Mouse (Mus musculus) large intestine, adult 2 months (tissue): ENCODE data around the gene Wdfy1. TPM values are rescaled to one million over a fixed set of nuclear protein-coding genes. Genes with fewer than 3 reads are reported as not detected.

ENCODE experiments used
- DNase-seq: peaks from one replicate; pipeline ENCODE4 v3.0.0-alpha.2; 2012; ENCODE audit warnings: low read depth, low spot score
- WGBS: fragments of 180-500 bp; shearing (Covaris S2); methylation state at CpG from one replicate; pipeline ENCODE4 v1.1.7; 2018; 5-methylcytosine and 5-hydroxymethylcytosine counted together
- polyA plus RNA-seq: library from polyadenylated mRNA; depleted of rRNA; stranded (reverse); fragments of >200 nt; gene quantifications from 2 replicates; pipeline ENCODE4 v1.2.3, GENCODE M21; 2012; rRNA removed

Gene Wdfy1
- polyA plus RNA-seq, result 27.0 and 53.8 TPM in 2 replicates

DNA sequence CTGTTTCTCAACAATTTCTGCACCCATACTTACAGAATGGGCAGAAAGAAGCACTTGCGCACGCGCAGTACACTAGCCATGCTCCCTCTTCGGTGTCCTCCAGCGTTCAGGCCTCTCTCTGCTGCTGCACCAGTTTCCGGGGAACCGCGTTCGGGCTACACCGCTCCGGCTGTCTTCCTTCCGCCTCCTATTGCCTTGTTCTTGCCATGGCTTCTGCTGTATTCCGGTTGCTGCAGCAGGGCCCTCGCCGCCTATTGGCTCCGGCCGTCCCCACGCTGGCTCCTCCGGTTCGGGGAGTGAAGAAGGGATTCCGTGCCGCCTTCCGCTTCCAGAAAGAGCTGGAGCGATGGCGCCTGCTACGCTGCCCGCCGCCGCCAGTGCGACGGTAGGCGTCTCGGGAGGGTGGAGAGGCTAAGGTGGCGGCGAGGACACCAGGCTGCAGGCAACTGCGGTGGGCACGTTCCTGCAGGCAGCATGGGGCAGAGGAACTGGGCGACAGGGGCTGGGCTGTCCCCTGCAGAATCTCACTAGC is at the start of gene Wdfy1, which contains the start of gene Mrpl44:
Gene Wdfy1 (minus strand): TSS at position 217 of the 532 bp plus-strand sequence.
Gene Mrpl44 (plus strand): TSS at position 92 of the 532 bp plus-strand sequence.
- under 1% methylated on average over 38 of the region's 38 CpGs for WGBS
- DNase-seq, result peak; percentile 92

DNA sequence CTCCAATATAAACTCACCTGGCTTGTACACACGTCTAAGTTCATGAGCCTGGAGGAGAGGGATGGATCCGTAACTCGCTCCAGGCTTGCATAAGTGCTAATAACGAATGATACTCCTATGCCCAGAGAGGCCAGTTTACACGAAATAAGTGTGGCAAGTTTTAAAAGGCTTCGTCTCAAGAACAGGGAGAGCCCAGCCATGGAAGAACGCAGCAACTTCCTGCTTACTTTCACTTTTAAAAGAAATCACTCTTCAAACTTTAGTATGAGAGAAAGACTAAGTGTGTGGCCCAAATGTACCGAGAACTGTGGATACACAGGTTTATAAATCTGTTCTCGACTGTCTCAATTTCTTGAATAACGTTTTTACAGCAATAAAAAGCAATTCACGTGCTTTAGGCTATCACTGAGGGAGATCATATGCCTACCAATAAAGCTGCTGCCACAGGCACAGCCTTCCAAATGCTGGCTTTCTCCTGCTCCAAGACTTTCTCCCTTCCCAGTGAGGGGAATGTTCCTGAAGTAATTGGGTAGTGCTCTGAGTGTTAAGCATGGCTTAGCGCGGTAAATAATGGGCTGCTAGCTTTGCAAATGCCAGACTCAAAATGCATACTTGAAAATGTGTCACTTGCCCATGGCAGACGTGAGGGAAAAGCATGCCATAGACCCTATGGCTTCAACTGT is 48.1 kb upstream of the Wdfy1 start:
- DNase-seq, result no peak
- WGBS, result 31% methylated on average over 14 of the region's 14 CpGs

GRCm38 (mm10) chr1:79822806-79823525 is 47.0 kb upstream of the Wdfy1 start:
- no peak for DNase-seq
- WGBS, result 42% methylated on average over 13 of the region's 13 CpGs

DNA sequence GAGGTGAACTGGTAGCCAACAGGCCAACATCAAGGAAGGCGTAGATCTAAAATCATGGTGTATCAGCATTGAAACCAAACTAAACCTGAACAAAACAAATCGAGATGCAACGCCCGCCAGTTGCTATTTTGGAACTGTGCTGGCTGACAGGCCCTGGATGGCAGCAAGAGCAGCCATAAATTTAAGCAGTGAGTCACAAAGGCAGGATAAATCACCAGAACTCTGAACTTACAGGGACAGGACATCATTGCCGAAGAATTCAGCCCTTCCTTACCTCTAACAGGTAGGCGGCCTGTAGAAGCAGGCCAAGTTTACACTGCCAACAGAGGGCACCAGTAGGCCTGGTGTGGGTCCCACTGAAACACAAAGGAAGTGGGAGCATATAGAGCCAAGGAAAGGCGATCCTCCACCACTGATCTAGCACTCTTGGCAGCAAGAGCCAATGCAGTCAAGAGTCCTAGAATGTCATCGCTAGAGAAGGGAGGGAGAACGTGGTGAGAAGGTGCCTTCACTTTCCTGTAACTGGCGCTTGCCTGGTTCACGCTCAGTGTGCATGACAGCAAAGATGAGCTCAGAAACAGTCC is 43.4 kb upstream of the Wdfy1 start:
- DNase-seq, result no peak
- WGBS, result 88% methylated on average over 11 of the region's 11 CpGs

DNA sequence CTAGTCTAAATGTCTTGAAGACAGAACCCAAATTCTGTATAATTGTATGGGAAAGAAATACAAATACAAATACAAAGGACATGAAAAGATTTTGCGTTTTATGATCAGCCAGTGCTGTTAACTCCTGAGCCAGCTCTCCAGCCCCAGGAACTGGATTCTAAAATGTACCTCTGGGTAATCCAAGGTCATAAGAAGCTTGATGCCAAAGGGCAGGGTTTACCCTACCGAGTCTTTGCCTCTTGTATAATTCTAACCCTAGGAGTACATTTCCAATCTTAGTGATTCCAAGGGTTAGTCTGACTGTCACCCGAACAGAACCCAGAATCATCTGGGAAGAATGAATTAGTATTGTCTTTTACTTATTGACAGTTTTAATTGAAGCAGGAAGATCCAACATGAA is 39.5 kb upstream of the Wdfy1 start:
- no peak for DNase-seq
- WGBS, result 54% methylated on average over 3 of the region's 3 CpGs

DNA sequence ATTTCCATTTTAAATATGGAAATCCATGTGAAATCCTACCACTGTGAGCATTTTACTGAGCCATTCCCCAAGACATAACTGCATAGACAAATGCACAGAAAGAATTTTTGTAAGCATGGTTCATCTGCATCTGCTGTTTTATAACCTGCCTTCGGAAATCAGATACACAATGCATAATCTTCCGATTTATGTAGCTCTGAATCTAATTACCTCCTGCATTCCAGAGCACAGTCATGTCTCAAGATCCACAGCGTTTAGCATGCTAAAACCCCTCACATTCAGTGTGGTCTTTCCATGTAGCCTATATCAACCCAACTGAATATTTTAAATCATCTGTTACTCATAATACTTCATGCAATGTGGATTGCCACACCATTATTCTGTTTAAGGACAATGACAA is 33.5 kb upstream of the Wdfy1 start:
- DNase-seq, result no peak
- 84% methylated on average over 3 of the region's 3 CpGs for WGBS

- WGBS, result 53% methylated on average over 5 of the region's 5 CpGs
- DNase-seq, result no peak
Observed at GRCm38 (mm10) chr1:79806865-79807264, 30.9 kb upstream of the Wdfy1 start.

- DNase-seq, result no peak
- WGBS, result 83% methylated on average over 7 of the region's 7 CpGs
Observed at GRCm38 (mm10) chr1:79803614-79804013, 27.7 kb upstream of the Wdfy1 start.

DNA sequence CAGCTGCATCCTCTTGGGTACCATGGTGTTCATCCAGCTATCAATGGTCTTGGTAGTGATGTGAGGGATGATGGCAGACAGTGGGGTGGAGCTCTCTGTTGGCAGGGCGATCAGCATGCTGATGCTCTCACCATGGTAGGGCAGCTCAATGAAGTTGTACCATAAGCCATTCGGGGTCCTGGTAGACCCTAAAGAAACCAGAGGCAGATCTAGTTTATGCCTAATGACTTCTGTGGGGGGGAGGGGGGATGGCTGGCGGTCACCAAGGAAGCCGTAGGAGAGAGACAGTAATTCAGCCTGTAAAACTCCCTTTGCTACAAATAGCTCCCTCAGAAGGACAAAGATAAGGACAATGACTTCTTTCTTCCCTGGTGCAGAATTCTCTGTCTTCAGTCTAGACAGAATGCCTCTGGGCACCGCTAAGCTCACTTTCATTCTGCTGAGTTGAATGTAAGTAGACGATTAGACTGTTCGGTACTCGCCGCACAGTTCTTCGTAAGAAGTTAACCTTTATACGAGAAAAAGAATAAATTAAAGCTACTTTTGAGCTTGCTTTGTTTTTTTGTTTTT is 27.0 kb upstream of the Wdfy1 start:
- 86% methylated on average over 11 of the region's 11 CpGs for WGBS
- DNase-seq, result no peak

GRCm38 (mm10) chr1:79797084-79797483 is 21.1 kb upstream of the Wdfy1 start:
- 90% methylated on average over 3 of the region's 3 CpGs for WGBS
- DNase-seq, result no peak

DNA sequence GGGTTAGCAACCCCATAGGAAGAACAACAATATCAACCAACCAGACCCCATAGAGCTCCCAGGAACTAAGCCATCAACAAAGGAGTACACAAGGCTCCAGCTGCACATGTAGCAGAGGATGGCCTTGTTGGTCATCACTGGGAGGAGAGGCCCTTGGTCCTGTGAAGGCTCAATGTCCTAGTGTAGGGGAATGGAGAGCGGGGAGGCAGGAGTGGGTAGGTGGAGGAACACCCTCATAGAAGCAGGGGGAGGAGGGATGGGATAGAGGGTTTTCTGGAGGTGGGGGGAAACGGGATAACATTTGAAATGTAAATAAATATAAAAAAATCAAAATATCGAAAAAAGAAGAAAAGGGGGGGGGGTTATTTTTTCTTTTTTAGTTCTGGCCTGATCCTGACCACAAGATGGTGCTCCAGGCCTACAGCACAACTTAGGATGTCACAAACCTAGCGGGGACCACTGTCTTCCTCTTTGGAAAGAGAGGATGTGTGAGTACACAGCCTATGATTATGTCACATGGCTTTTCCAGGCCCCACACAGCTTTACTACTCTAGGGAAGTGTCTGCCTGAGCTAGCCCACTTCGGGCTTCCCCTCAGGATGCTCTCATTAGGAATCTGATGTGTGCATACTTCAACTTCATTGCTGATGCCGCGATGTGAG is 10.5 kb upstream of the Wdfy1 start:
- WGBS, result 57% methylated on average over 7 of the region's 7 CpGs
- DNase-seq, result no peak

DNA sequence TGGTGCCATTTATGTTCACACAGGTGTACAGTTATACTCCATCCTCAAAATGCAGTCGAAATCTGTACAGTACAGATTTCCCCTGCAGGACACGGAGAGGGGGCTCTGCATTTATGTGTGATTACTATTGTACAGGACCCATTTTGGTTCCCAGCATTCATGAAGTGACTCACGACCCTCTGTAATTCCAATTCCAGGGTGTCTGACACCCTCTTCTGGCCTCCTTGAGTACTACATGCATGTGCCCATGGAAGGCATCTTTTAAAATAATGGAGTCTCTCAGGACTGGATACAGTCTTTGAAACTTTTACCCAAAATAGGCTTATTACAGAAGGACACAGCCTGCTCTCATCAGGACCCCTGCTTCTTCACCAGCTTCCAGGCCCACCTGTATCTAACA is 6.5 kb upstream of the Wdfy1 start:
- DNase-seq, result no peak
- 95% methylated on average over 3 of the region's 3 CpGs for WGBS

DNA sequence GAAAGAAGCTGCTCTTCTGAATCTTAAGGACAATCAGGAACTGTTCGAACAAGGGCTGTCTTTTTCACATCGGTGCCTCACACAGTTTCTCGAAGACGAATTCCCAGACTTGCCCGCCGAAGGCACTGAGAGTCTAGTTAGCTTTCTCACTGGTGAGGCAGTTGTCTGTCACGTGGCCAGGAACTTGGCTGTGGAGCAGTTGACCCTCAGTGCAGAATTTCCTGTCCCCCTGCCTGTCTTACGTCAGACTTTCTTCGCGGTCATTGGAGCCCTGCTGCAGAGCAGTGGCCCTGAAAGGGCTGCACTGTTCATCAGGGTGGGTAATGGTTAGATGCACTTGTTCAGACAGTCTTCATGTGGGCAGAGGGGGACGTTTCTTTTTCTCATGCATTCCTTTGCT is 2.1 kb upstream of the Wdfy1 start:
- no peak for DNase-seq

GRCm38 (mm10) chr1:79774164-79774780 is 1.7 kb downstream of the Wdfy1 start:
- 83% methylated on average over 4 of the region's 4 CpGs for WGBS
- DNase-seq, result no peak

More for the DNA sequence above, 2.1 kb upstream of the Wdfy1 start:
- WGBS, result 85% methylated on average over 11 of the region's 11 CpGs

DNA sequence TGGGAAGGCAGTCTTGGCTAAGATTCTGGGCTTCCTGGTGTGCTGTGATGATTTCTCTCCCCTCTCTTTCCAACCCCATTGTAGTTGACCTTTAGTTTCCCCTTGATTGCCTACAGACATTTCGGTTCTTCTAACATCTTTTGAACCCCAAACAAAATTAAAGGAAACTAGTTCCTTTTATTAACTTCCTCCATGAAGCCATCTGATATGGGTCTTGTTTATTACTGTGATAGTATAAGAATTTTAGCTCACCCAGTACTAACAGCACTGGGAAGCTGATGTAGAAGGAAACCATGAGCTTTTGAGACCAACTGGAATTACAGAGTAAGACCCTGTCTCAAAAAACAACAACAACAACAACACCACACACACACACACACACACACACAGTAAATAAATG is 7.7 kb downstream of the Wdfy1 start:
- WGBS, result 22% methylated on average over 1 of the region's 1 CpGs
- DNase-seq, result no peak

DNA sequence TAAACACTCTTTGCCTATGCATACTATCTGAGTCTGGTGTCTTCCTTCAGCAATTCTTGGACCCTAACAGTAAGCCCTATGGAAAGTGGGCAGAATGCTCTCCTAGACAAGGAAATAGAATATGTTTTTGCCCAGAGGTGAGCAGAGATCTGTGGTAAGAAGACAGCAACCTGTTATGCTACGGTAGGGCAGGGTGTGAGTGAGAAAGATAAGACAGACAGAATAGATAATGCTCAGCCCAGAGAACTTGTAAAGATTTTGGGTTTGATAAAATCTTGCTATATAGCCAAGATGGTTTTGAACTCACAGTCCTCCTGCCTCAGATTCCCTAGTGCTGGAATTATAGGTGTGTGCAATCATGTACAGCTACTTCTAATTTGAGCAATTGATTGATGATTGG is 11.5 kb downstream of the Wdfy1 start:
- WGBS, result 62% methylated on average over 1 of the region's 1 CpGs
- DNase-seq, result no peak

DNA sequence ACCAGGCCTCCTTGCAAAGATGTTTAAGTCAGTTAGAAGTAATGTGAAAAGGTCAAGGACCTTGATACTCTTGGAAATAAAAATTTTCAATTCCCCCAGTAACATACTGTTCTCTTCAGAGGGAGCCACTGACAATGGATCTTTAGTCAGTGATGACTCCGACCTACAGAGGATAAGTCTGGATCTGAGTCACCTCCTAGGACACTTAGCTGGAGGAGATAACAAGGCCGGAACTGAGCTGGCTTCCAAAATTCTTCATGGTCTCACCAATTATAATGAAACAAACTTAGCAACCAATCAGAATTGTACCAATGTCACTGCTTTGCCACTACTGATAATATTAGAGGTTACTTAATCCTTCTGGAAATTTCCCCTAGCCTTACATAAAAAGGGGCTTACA is 11.9 kb downstream of the Wdfy1 start:
- WGBS, result 85% methylated on average over 2 of the region's 2 CpGs
- no peak for DNase-seq

- WGBS, result 45% methylated on average over 16 of the region's 16 CpGs
- DNase-seq, result no peak
Observed at GRCm38 (mm10) chr1:79762282-79763250, 13.4 kb downstream of the Wdfy1 start.
